Mouse (Mus musculus): ENCODE measurements around the gene Gm17428.

DNA sequence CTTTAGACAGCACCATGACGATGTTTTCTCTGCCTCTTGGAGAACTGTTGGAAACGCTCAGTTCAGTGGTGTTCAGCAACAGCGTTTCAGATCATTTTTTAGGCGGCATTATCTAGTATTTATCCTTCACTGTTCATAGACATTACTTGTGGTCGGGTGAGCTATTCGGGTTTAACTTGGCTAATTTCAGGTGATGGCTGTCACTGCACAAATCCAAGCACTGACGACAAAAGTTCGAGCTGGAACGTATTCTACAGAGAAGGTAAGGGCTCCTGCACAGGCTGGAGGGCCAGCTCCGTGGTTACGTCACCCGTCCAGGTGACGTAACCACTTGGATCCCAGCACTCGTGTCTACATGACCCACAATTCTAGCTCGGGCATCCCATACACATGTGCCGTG is 40.1 kb downstream of the Gm17428 start:
- TF ChIP-seq CTCF (IDR thresholded peaks at IDR 0.05; ENCODE audit: low read depth, low read length) (no peak), POLR2A (IDR thresholded peaks at IDR 0.05; ENCODE audit: insufficient read depth, low read length) (no peak), EP300 (IDR thresholded peaks at IDR 0.05; ENCODE audit: insufficient read depth, low read depth, low read length) (no peak)

Measured in ES-Bruce4 (cell line).